Mouse (Mus musculus) adrenal gland, postnatal 0 days (tissue): ENCODE data around the gene Tmem131l. TPM values are rescaled to one million over a fixed set of nuclear protein-coding genes. Genes with fewer than 3 reads are reported as not detected.

ENCODE experiments used
- polyA plus RNA-seq: library from polyadenylated mRNA; unstranded; fragments of >200 nt; fragmentation: Nextera tagmentation; extraction: Ambion mirVana; gene quantifications from 2 replicates; pipeline ENCODE4 v1.2.1, GENCODE M21; 2015

Gene Tmem131l
- 24.5 and 32.9 TPM in 2 replicates for polyA plus RNA-seq

DNA sequence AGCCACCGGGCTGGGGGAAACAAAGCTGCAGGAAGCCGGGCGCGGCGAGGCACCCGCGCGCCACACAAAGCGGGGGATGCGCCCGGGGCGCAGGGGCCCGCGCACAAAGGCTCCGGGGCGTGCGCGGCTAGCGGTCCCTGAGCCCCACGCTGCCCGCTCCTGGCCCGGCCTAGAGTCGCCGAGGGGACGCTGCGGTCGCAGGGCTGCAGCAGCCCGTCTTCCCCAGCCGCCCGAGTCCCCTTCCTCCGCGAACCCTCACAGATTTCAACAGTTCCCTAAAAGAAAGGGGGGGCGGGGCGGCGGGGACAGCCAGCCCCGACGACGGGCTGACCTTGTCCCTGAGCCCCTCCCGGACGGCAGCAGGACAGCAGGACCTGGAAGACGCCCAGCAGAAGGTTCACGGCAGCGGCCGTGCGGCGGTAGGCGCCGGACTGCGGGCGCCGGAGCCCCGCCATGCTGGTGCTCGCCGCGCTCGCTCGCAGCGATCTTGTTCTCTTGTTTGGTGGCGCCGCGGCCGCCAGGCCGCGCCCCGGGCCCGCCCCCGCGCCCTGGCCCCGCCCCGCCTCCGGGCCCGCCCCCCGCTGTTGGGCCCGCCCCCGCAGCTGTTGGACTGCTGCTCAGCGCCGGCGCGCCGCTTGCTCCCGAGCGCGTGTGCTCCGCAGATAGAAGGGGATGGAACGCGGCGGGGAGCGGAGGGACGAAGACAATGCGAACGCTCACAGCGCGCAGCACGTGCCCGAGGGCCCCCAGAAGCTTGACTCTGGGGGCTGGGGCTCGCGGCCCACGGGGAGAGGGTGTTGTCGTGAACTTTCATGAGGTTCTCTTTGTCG lies at the start of gene Tmem131l:
Gene Tmem131l, minus strand, starts transcription at position 530 of the 830 bp plus-strand sequence.

Other genes with a start within 250 kb of the Tmem131l start
- gene Tlr2, start 198.4 kb downstream of the Tmem131l start, polyA plus RNA-seq: 2.5 and 4.7 TPM in 2 replicates
- gene Mnd1, start 115.6 kb upstream of the Tmem131l start, polyA plus RNA-seq: 21.2 and 23.2 TPM in 2 replicates
- gene Gm6525, start 133.9 kb upstream of the Tmem131l start, polyA plus RNA-seq: 0.85 and 0.99 TPM in 2 replicates